In genomic region chr7:132213460-132213859, GRCm38 (mm10) we compare ENCODE assay signal across 9 mouse cellular contexts. TPM values are rescaled to one million over a fixed set of nuclear protein-coding genes. Genes with fewer than 3 reads are reported as not detected.
DNase-seq lines count a peak whose midpoint lies in the region; ATAC-seq and TF ChIP-seq lines count a peak whose summit lies in the region.
"Had no signal": no experiment of that assay in that cellular context is flagged by ENCODE, and none has a peak within 500 bp of the region (broad histone marks: within the 10 kb centered on the region; RNA-seq: fewer than 3 reads in every experiment).

No protein-coding gene starts in this region.

- H3K4me2 ChIP-seq in intestine, embryonic 16.5 days (ENCODE audit: low read depth, low read length) = no peak overlapping the region
- H3K4me2 ChIP-seq in limb, embryonic 14.5 days (replicated peaks; ENCODE audit: low read depth, low read length, severe bottlenecking) = no peak overlapping the region
- H3K4me2 ChIP-seq: heart, embryonic 13.5 days had no signal

- 7% methylated on average over 8 of the region's 8 CpGs for WGBS in intestine, embryonic 16.5 days
- 7% methylated on average over 8 of the region's 8 CpGs for WGBS in limb, embryonic 14.5 days

- 0 out of 2 replicates have a peak, but pooled peaks have one; percentile 39 for ATAC-seq in frontal cortex, adult (ENCODE audit: low TSS enrichment)
- ATAC-seq in intestine, embryonic 16.5 days = peak; percentile 55; the same call in 1 of the 2 replicates
- peak; percentile 43; the same call in 1 of the 2 replicates for ATAC-seq in limb, embryonic 14.5 days (ENCODE audit: low FRiP score, low read depth)

- H3K27me3 ChIP-seq in ES-Bruce4 (ENCODE audit: control insufficient read depth, insufficient read depth, low read length, poor library complexity, severe bottlenecking) = no peaks in the 10 kb centered on the region; the same call in 1 of the 2 replicates
- H3K27me3 ChIP-seq in intestine, embryonic 16.5 days (replicated peaks; ENCODE audit: control insufficient read depth, insufficient read depth, low read length) = no peaks in the 10 kb centered on the region
- no peaks in the 10 kb centered on the region for H3K27me3 ChIP-seq in limb, embryonic 14.5 days (ENCODE audit: control insufficient read depth, insufficient read depth, low read length)

- H3K36me3 ChIP-seq in ES-Bruce4 (ENCODE audit: control insufficient read depth, insufficient read depth, low read length, poor library complexity, severe bottlenecking) = no peaks in the 10 kb centered on the region
- no peaks in the 10 kb centered on the region for H3K36me3 ChIP-seq in intestine, embryonic 16.5 days (ENCODE audit: control insufficient read depth, insufficient read depth, low read length)
- H3K36me3 ChIP-seq in limb, embryonic 14.5 days (ENCODE audit: control insufficient read depth, insufficient read depth, low read length) = no peaks in the 10 kb centered on the region
- H3K36me3 ChIP-seq: heart, embryonic 13.5 days had no signal

- peak; percentile 14 for DNase-seq in 3134 (ENCODE audit: extremely low read depth, insufficient read length, low spot score)
- DNase-seq in cerebellum, adult 11-12 months = peak; percentile 70
- peak; percentile 63 for DNase-seq in limb, embryonic 14.5 days (ENCODE audit: low spot score)
- peak; percentile 51 for DNase-seq in retina, postnatal 7 days (ENCODE audit: low read depth, low spot score)
- DNase-seq in T-cell, adult 2 months (ENCODE audit: low spot score) = no peak

- H3K4me3 ChIP-seq in ES-Bruce4 (ENCODE audit: low read depth, low read length) = no peak overlapping the region
- H3K4me3 ChIP-seq in intestine, embryonic 16.5 days (ENCODE audit: low read length) = no peak overlapping the region
- no peak overlapping the region for H3K4me3 ChIP-seq in limb, embryonic 14.5 days (replicated peaks; ENCODE audit: low read length)
- H3K4me3 ChIP-seq: heart, embryonic 13.5 days had no signal

- TF ChIP-seq CTCF in ES-Bruce4 (IDR thresholded peaks at IDR 0.05; ENCODE audit: low read depth, low read length) = peak; percentile 86

- no peaks in the 10 kb centered on the region for H3K4me1 ChIP-seq in ES-Bruce4 (ENCODE audit: control insufficient read depth, insufficient read depth, low read length)
- no peaks in the 10 kb centered on the region for H3K4me1 ChIP-seq in intestine, embryonic 16.5 days (ENCODE audit: control insufficient read depth, insufficient read depth, low read length)
- peaks cover 13% of the 10 kb centered on the region for H3K4me1 ChIP-seq in limb, embryonic 14.5 days (ENCODE audit: control insufficient read depth, insufficient read depth, low read length)
- H3K4me1 ChIP-seq: heart, embryonic 13.5 days had no signal

- H3K9me3 ChIP-seq in ES-Bruce4 (replicated peaks; ENCODE audit: control insufficient read depth, insufficient read depth, low read length, poor library complexity, severe bottlenecking) = peaks cover 2% of the 10 kb centered on the region; the same call in 1 of the 2 replicates
- no peaks in the 10 kb centered on the region for H3K9me3 ChIP-seq in intestine, embryonic 16.5 days (ENCODE audit: control insufficient read depth, low read length)
- H3K9me3 ChIP-seq in limb, embryonic 14.5 days (ENCODE audit: control insufficient read depth, low read length) = no peaks in the 10 kb centered on the region
- H3K9me3 ChIP-seq: heart, embryonic 13.5 days had no signal

- no peak for TF ChIP-seq EP300 in ES-Bruce4 (IDR thresholded peaks at IDR 0.05; ENCODE audit: insufficient read depth, low read depth, low read length)

- TF ChIP-seq POLR2A in ES-Bruce4 (IDR thresholded peaks at IDR 0.05; ENCODE audit: insufficient read depth, low read length) = no peak
- TF ChIP-seq POLR2A in limb, embryonic 14.5 days (IDR thresholded peaks at IDR 0.05; ENCODE audit: borderline replicate concordance, extremely low read depth, insufficient read depth, insufficient read length) = no peak

- H3K27ac ChIP-seq in ES-Bruce4 (ENCODE audit: insufficient read depth, low read length) = no peak overlapping the region
- no peak overlapping the region for H3K27ac ChIP-seq in intestine, embryonic 16.5 days (ENCODE audit: low read length)
- H3K27ac ChIP-seq in limb, embryonic 14.5 days (replicated peaks; ENCODE audit: low read depth, low read length) = no peak overlapping the region
- H3K27ac ChIP-seq: heart, embryonic 13.5 days had no signal

- H3K9ac ChIP-seq in ES-Bruce4 (ENCODE audit: low read depth, poor library complexity, severe bottlenecking) = no peak overlapping the region
- H3K9ac ChIP-seq in intestine, embryonic 16.5 days (ENCODE audit: low read depth, low read length) = no peak overlapping the region
- no peak overlapping the region for H3K9ac ChIP-seq in limb, embryonic 14.5 days (ENCODE audit: low read depth, low read length, severe bottlenecking)
- H3K9ac ChIP-seq: heart, embryonic 13.5 days had no signal

RNA-seq across cellular contexts. Expression of gene Cpxm2, which starts 58.9 kb away (rescaled TPM):
- polyA plus RNA-seq in ES-Bruce4 (2011; ENCODE audit: insufficient read depth, insufficient read length, low read depth, missing spikeins) = 1.1 and 1.2 TPM in 2 replicates
- polyA plus RNA-seq in intestine, embryonic 16.5 days (2015; fragmentation: Nextera tagmentation; extraction: Ambion mirVana) = 1.1 and 1.3 TPM in 2 replicates
- 29.5 and 31.4 TPM in 2 replicates for polyA plus RNA-seq in limb, embryonic 14.5 days (2012; rRNA removed)
- polyA plus RNA-seq in limb, embryonic 14.5 days (2014; fragmentation: Nextera tagmentation; extraction: Ambion mirVana) = 47.1 and 62.3 TPM in 2 replicates

Comparison
In these comparisons a context has a peak if more than half of its experiments do, and no peak if none do; other contexts are left out.
1. RNA of gene Cpxm2, which starts 58.9 kb away (polyA plus RNA-seq): 29.5 to 62.3 TPM in limb, embryonic 14.5 days; 1.1 to 1.3 TPM in intestine, embryonic 16.5 days and 1.1 to 1.2 TPM in ES-Bruce4; every median in the first group is over 10 times any median in the second.
2. Peak in every context shown above with its lines, with median percentiles within 50 percentile points of each other: ATAC-seq.